Mouse (Mus musculus) hindbrain, embryonic 15.5 days (tissue): ENCODE results near the gene Mug2. TPM values are rescaled to one million over a fixed set of nuclear protein-coding genes. Genes with fewer than 3 reads are reported as not detected.
"Not testable (repeated sequence)": the region's sequence is repeated elsewhere in the genome, so short reads cannot be mapped to it uniquely, and the experiment has no call there.

Source experiments
- ATAC-seq: fragments of 200-750 bp; cut with Nextera tagmentation; 2 replicates; pipeline ENCODE4 v1.8.0; 2017; ENCODE audit warnings: low read depth, moderate number of reproducible peaks, moderate TSS enrichment; ENCODE audit not compliant: low FRiP score
- H3K27ac ChIP-seq: fragments of 300-500 bp; sonication (generic); replicated peaks from 2 replicates; pipeline ENCODE4 v1.5.1; 2015; ENCODE audit warnings: mild to moderate bottlenecking, inconsistent platforms
- H3K27me3 ChIP-seq: fragments of 300-500 bp; sonication (generic); 2 replicates; pipeline ENCODE4 v1.6.1; 2015; ENCODE audit warnings: control low read depth, inconsistent platforms
- H3K36me3 ChIP-seq: fragments of 300-500 bp; sonication (generic); 2 replicates; pipeline ENCODE4 v1.6.1; 2015; ENCODE audit warnings: control low read depth, inconsistent platforms
- H3K4me1 ChIP-seq: fragments of 300-500 bp; sonication (generic); replicated peaks from 2 replicates; pipeline ENCODE4 v1.6.1; 2015; ENCODE audit warnings: control low read depth, inconsistent platforms
- H3K4me2 ChIP-seq: fragments of 300-500 bp; sonication (generic); 2 replicates; pipeline ENCODE4 v1.6.1; 2015; ENCODE audit warnings: moderate library complexity, mild to moderate bottlenecking, inconsistent platforms
- H3K4me3 ChIP-seq: fragments of 300-500 bp; sonication (generic); 2 replicates; pipeline ENCODE4 v1.5.1; 2015; ENCODE audit warnings: mild to moderate bottlenecking, inconsistent platforms
- H3K9ac ChIP-seq: fragments of 300-500 bp; sonication (generic); 2 replicates; pipeline ENCODE4 v1.6.1; 2015; ENCODE audit warnings: inconsistent platforms
- H3K9me3 ChIP-seq: fragments of 300-500 bp; sonication (generic); 2 replicates; pipeline ENCODE4 v1.6.1; 2016; ENCODE audit warnings: control low read depth, inconsistent platforms
- WGBS: fragments of 180-500 bp; shearing (Covaris S2); methylation state at CpG from one replicate; pipeline ENCODE4 v1.1.7; 2015; 5-methylcytosine and 5-hydroxymethylcytosine counted together
- polyA plus RNA-seq: library from polyadenylated mRNA; unstranded; fragments of >200 nt; fragmentation: Nextera tagmentation; extraction: Ambion mirVana; gene quantifications from 2 replicates; pipeline ENCODE4 v1.2.1, GENCODE M21; 2015

The Mug2 gene
- polyA plus RNA-seq: not detected in 2 replicates

DNA sequence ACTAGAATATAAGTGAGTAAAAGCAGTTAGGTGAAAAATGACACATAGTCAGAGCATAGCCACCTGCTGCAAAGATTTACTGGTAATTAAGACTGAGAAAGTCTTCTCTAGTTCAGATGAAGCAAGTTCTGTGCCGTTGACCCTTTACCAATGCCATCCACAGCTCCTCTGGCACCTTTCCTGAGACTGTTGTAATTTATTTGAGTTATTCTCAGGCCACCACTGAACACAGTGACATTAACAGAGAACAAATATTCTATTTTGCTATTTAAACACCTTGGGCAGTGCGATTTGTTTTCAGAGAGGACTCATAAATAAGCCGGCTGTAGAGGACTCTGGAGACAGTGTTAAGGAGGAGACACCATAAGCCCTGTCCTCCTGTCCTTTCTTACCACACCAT lies at the start of gene Mug2:
TSS of gene Mug2 (plus strand) at position 301 of the 400 bp plus-strand sequence.
- H3K27me3 ChIP-seq, H3K4me1 ChIP-seq, H3K4me3 ChIP-seq, H3K27ac ChIP-seq, ATAC-seq, H3K36me3 ChIP-seq, H3K9ac ChIP-seq, H3K9me3 ChIP-seq, H3K4me2 ChIP-seq: not testable (repeated sequence)
- WGBS: no CpG with 5 or more reads among the region's 3 CpGs

DNA sequence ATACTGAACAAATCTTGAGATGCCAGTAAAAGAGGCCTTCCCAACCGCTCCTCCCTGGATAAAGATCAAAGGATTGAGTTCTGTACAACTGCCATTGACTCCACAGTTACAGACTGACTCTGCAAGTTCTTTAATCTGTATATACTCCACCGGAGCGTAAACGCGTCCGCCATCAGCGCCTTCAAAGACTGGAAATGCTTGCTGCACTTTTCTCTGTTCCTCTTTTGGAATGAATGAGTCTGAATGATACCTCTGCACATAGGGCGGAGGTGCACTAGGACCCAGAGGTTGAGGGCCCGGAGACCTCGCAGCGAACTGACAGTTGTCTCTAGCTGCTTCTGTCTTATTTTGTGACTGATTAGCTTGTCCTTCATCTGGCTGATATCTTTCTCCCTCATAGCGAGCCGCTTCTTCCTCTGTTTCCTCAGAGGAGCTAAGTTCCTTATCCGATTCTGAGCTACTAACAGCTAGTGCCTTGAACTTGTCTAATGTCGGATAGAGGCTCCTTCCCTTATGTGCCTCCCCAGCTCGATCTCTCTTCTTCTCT lies 48.7 kb upstream of the Mug2 start:
- H3K27ac ChIP-seq, H3K9ac ChIP-seq, H3K27me3 ChIP-seq, H3K4me3 ChIP-seq, H3K4me2 ChIP-seq, ATAC-seq, H3K4me1 ChIP-seq, H3K36me3 ChIP-seq, H3K9me3 ChIP-seq: not testable (repeated sequence)
- WGBS: 91% methylated on average over 16 of the region's 16 CpGs

DNA sequence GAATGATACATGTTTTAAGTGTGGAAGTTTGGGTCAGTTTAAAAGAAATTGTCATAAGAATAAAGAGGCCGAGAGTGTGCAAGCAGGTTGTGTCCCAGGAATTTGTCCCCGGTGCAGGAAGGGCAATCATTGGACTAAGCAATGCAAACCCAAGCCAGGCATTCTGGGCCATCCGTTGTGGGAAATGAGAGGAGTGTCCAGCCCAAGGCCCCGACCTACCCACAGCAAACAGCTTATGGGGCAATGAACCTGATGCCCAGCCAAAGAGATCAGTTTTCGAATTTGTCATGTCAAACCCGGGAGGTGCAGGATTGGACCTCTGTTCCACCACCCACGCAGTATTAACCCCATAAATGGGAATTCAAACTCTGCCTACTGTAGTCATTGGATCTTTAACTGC lies 30.9 kb upstream of the Mug2 start:
- H3K9me3 ChIP-seq: no peaks in the 10 kb centered on the region
- no peak overlapping the region for H3K4me2 ChIP-seq
- no peaks in the 10 kb centered on the region for H3K4me1 ChIP-seq
- no peaks in the 10 kb centered on the region for H3K27me3 ChIP-seq
- WGBS: 86% methylated on average over 7 of the region's 7 CpGs
- no peaks in the 10 kb centered on the region for H3K36me3 ChIP-seq
- no peak overlapping the region for H3K4me3 ChIP-seq
- no peak for ATAC-seq
- H3K9ac ChIP-seq: no peak overlapping the region
- H3K27ac ChIP-seq: no peak overlapping the region

DNA sequence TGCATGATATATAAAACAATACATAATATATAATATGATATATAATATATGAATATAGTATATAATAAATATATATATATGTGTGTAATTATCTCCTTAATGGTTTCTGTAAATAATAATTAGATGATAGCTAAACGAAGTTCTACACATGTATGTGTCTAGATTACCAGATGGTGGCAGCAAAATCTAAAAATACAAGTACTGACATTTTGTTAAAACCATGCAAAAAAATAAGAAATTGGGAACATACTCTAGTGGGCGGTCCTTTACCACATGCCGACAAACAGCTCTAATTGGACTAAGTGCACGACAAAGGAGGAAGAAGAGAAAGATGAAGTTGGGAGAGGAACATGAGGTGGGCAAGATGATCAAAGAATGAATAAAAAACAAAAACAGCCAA lies 94.3 kb downstream of the Mug2 start:
- WGBS: 87% methylated on average over 4 of the region's 4 CpGs
- H3K27ac ChIP-seq: no peak overlapping the region
- H3K4me3 ChIP-seq: no peak overlapping the region

DNA sequence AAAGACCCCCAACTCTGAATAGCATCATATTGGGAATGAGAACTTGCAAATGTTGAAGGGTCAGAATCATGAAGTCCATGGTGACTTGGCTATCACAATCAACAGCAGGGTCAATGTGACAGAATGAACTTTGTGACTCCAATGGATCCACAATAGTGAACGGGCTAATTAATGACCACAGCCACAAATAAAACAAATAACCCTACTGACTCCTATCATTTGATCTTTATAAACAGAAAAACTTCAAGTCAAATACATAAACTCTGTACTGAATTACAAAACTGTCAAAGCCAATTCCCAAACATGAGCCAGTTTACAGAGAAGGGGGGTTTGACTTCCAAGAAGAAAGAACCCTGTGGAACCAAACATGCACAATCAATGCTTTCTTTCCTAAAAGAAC lies 95.1 kb downstream of the Mug2 start:
- 86% methylated on average over 1 of the region's 1 CpGs for WGBS

More for the DNA sequence above, 94.3 kb downstream of the Mug2 start:
- ATAC-seq: no peak
- H3K4me1 ChIP-seq: no peaks in the 10 kb centered on the region
- no peaks in the 10 kb centered on the region for H3K27me3 ChIP-seq
- H3K36me3 ChIP-seq: no peaks in the 10 kb centered on the region
- H3K9ac ChIP-seq: no peak overlapping the region
- no peak overlapping the region for H3K4me2 ChIP-seq
- no peaks in the 10 kb centered on the region for H3K9me3 ChIP-seq

DNA sequence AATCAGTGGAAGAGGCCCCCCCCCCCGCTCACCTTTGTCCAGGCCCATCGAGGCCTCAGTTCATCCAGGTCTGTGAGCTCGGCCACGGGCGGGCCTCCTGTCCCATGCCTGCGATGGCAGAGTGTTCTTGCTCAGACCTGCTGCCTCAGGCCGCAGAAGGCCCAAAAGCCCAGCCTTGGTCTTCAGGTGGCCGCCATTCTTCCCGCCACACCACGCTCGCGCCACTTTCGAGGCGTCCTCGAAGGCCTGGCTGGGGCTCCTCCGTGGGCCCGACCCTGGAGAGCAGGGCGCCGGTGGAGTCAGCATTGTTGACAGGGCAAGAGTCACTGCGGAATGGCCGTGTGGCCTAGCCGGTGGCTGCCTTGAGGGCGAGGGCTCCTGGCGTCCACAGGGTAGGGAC lies 110.4 kb downstream of the Mug2 start:
- no peaks in the 10 kb centered on the region for H3K27me3 ChIP-seq
- H3K36me3 ChIP-seq: no peaks in the 10 kb centered on the region
- no peak overlapping the region for H3K9ac ChIP-seq
- 97% methylated on average over 24 of the region's 24 CpGs for WGBS
- no peak overlapping the region for H3K4me3 ChIP-seq
- H3K9me3 ChIP-seq: no peaks in the 10 kb centered on the region; the same call in 1 of the 2 replicates
- H3K27ac ChIP-seq: no peak overlapping the region
- no peak overlapping the region for H3K4me2 ChIP-seq
- H3K4me1 ChIP-seq: no peaks in the 10 kb centered on the region
- ATAC-seq: no peak

More for the DNA sequence above, 95.1 kb downstream of the Mug2 start:
- H3K27ac ChIP-seq: no peak overlapping the region
- H3K36me3 ChIP-seq: no peaks in the 10 kb centered on the region
- no peak for ATAC-seq
- H3K4me2 ChIP-seq: no peak overlapping the region
- no peaks in the 10 kb centered on the region for H3K4me1 ChIP-seq
- no peaks in the 10 kb centered on the region for H3K9me3 ChIP-seq
- no peak overlapping the region for H3K9ac ChIP-seq
- H3K4me3 ChIP-seq: no peak overlapping the region
- no peaks in the 10 kb centered on the region for H3K27me3 ChIP-seq

DNA sequence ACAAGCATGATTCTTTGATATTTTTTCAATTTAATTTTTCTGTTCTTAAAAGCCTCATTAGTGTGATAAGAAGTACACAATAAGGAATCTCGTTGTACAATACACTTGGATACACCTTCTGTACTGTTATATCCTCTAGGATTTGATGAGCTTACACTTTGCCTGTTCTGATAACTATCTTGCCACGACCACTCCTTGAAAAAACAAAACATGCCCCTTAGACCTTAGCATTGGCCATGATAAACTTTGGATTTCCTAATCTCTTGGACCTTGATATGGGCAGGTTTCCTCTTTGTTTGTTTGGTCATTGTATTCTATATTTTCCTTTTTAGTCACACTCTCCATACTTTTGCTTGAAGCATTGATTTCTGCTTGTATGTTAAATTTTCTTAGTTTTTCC lies 123.0 kb downstream of the Mug2 start:
- ATAC-seq: no peak
- Histone ChIP-seq H3K9me3 (no peaks in the 10 kb centered on the region), H3K4me1 (no peaks in the 10 kb centered on the region), H3K9ac (no peak overlapping the region), H3K27me3 (no peaks in the 10 kb centered on the region), H3K27ac (no peak overlapping the region), H3K4me2 (no peak overlapping the region), H3K36me3 (no peaks in the 10 kb centered on the region), H3K4me3 (no peak overlapping the region)
- 65% methylated on average over 2 of the region's 2 CpGs for WGBS

Other genes with a start within 250 kb of the Mug2 start
- gene Mug1, start 168.2 kb upstream of the Mug2 start, polyA plus RNA-seq: not detected in 2 replicates